Mouse (Mus musculus) kidney, postnatal 0 days (tissue): ENCODE data around the gene Lce3e. TPM values are rescaled to one million over a fixed set of nuclear protein-coding genes. Genes with fewer than 3 reads are reported as not detected.

Source experiments
- ATAC-seq: fragments of 200-750 bp; cut with Nextera tagmentation; replicated peaks from 2 replicates; pipeline ENCODE4 v1.8.0; 2017; ENCODE audit warnings: low read depth, moderate number of reproducible peaks, moderate TSS enrichment, moderate library complexity; ENCODE audit not compliant: low FRiP score
- DNase-seq: peaks from one replicate; pipeline ENCODE4 v3.0.0-alpha.2; 2016; ENCODE audit warnings: low spot score
- H3K27ac ChIP-seq: fragments of 300-500 bp; sonication (generic); 2 replicates; pipeline ENCODE4 v1.5.1; 2014; ENCODE audit warnings: mild to moderate bottlenecking
- H3K27me3 ChIP-seq: fragments of 300-500 bp; sonication (generic); 2 replicates; pipeline ENCODE4 v1.6.1; 2014; ENCODE audit warnings: low read length, mixed read lengths; ENCODE audit not compliant: insufficient read depth
- H3K36me3 ChIP-seq: fragments of 300-500 bp; sonication (generic); 2 replicates; pipeline ENCODE4 v1.6.1; 2014; ENCODE audit warnings: low read length, mixed read lengths; ENCODE audit not compliant: insufficient read depth
- H3K4me1 ChIP-seq: fragments of 300-500 bp; sonication (generic); replicated peaks from 2 replicates; pipeline ENCODE4 v1.6.1; 2014; ENCODE audit warnings: antibody characterized with exemption, low read length, mixed read lengths; ENCODE audit not compliant: insufficient read depth
- H3K4me2 ChIP-seq: fragments of 300-500 bp; sonication (generic); 2 replicates; pipeline ENCODE4 v1.6.1; 2014; ENCODE audit warnings: mild to moderate bottlenecking, low read length, moderate library complexity, mixed read lengths
- H3K4me3 ChIP-seq: fragments of 300-500 bp; sonication (generic); replicated peaks from 2 replicates; pipeline ENCODE4 v1.5.1; 2014; ENCODE audit warnings: low read depth, low read length
- H3K9ac ChIP-seq: fragments of 300-500 bp; sonication (generic); 2 replicates; pipeline ENCODE4 v1.6.1; 2014; ENCODE audit warnings: low read depth, low read length
- H3K9me3 ChIP-seq: fragments of 300-500 bp; sonication (generic); replicated peaks from 2 replicates; pipeline ENCODE4 v1.6.1; 2016; ENCODE audit warnings: low read length, inconsistent platforms, mixed read lengths
- CTCF ChIP-seq: IDR thresholded peaks from 2 replicates; pipeline ENCODE4 v1.5.1; 2016; ENCODE audit warnings: antibody characterized with exemption, low read depth, mild to moderate bottlenecking, moderate library complexity
- WGBS: fragments of 180-500 bp; shearing (Covaris S2); extraction: QIAGEN DNeasy Blood & Tissue Kit; methylation state at CpG from one replicate; pipeline ENCODE4 v1.1.7; 2014; 5-methylcytosine and 5-hydroxymethylcytosine counted together
- polyA plus RNA-seq: library from polyadenylated mRNA; unstranded; fragments of >200 nt; fragmentation: Nextera tagmentation; extraction: Ambion mirVana; gene quantifications from 2 replicates; pipeline ENCODE4 v1.2.1, GENCODE M21; 2015

The Lce3e gene
- polyA plus RNA-seq, 1 experiment from 2014 or later: not detected

- H3K4me1 ChIP-seq: no peaks in the 10 kb centered on the region
- peak within 1 kb of the TSS; percentile 69 for H3K4me2 ChIP-seq
- no peak for TF ChIP-seq CTCF
- H3K4me3 ChIP-seq: peak within 1 kb of the TSS; percentile 25
- H3K27ac ChIP-seq: no peak within 1 kb of the TSS
- WGBS: 23% methylated on average over 4 of the region's 4 CpGs
- ATAC-seq (no peak), DNase-seq (no peak)
- peak within 1 kb of the TSS; percentile 9; the same call in 1 of the 2 replicates for H3K9ac ChIP-seq
- no peaks in the 10 kb centered on the region for H3K27me3 ChIP-seq
- no peaks in the 10 kb centered on the region for H3K36me3 ChIP-seq
- no peaks in the 10 kb centered on the region for H3K9me3 ChIP-seq
These were observed 48.7 kb downstream of the Lce3e start, which contains the start of gene Crct1 for GRCm38 (mm10) chr3:93015460-93016104. Gene Crct1, minus strand, starts transcription at chr3:93015687.

Other genes with a start within 250 kb of the Lce3e start
- not detected in 2 replicates for gene Lce1f, start 246.7 kb upstream of the Lce3e start, polyA plus RNA-seq
- gene Gm38119, start 228.0 kb upstream of the Lce3e start, polyA plus RNA-seq: not detected in 2 replicates
- gene Lce1g, start 214.7 kb upstream of the Lce3e start, polyA plus RNA-seq: not detected in 2 replicates
- gene Lce1h, start 202.0 kb upstream of the Lce3e start, polyA plus RNA-seq: not detected in 2 replicates
- gene Lce1i, start 188.2 kb upstream of the Lce3e start, polyA plus RNA-seq: not detected in 2 replicates
- gene Lce1j, start 176.5 kb upstream of the Lce3e start, polyA plus RNA-seq: not detected in 2 replicates
- not detected in 2 replicates for gene Lce1k, start 159.2 kb upstream of the Lce3e start, polyA plus RNA-seq
- gene Kprp, start 139.8 kb upstream of the Lce3e start, polyA plus RNA-seq: not detected in 2 replicates
- gene Lce1l, start 115.8 kb upstream of the Lce3e start, polyA plus RNA-seq: not detected in 2 replicates
- not detected in 2 replicates for gene 2310050C09Rik, start 96.8 kb upstream of the Lce3e start, polyA plus RNA-seq
- gene Lce3a, start 40.8 kb upstream of the Lce3e start, polyA plus RNA-seq: not detected in 2 replicates
- gene Lce3b, start 34.1 kb upstream of the Lce3e start, polyA plus RNA-seq: not detected in 2 replicates
- gene Lce3c, start 22.6 kb upstream of the Lce3e start, polyA plus RNA-seq: not detected in 2 replicates
- not detected in 2 replicates for gene Lce3d, start 9.7 kb upstream of the Lce3e start, polyA plus RNA-seq
- not detected in 2 replicates for gene Lce3f, start 25.2 kb downstream of the Lce3e start, polyA plus RNA-seq
- gene Crct1, start 48.6 kb downstream of the Lce3e start, polyA plus RNA-seq: 0.45 and 0.52 TPM in 2 replicates
- 0.13 TPM in 1 of 2 replicates, not detected in the other for gene Lce1m, start 52.0 kb downstream of the Lce3e start, polyA plus RNA-seq
- gene Gm4858, start 101.8 kb downstream of the Lce3e start, polyA plus RNA-seq: not detected in 2 replicates
- gene Crnn, start 177.7 kb downstream of the Lce3e start, polyA plus RNA-seq: not detected in 2 replicates
- not detected in 2 replicates for gene Flg2, start 230.2 kb downstream of the Lce3e start, polyA plus RNA-seq